Mouse (Mus musculus): ENCODE data around the gene Clptm1. TPM values are rescaled to one million over a fixed set of nuclear protein-coding genes. Genes with fewer than 3 reads are reported as not detected.
"Not testable (repeated sequence)": the region's sequence is repeated elsewhere in the genome, so short reads cannot be mapped to it uniquely, and the experiment has no call there.

The Clptm1 gene
- polyA plus RNA-seq, 1 experiment from 2014 or later, result 99.6 TPM

DNA sequence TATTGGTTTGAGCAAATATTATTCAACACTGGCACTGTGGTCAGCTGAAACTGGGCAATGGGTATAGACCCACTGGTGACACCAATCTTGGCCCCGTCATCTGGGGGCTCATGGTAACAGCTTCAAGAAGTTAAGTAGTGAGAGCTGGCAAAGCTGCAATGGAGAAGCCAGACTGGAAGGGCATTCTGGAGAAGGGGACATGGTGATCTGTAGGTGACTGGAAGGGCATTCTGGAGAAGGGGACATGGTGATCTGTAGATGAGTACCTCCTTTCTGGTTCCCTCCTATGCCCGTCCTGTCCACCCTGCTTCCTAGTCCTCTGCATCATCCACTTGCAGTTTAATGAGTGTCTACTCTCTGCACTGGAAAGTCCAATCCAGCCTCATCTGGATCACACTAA is 23.8 kb upstream of the Clptm1 start:
- Histone ChIP-seq H3K9me3 (no peaks in the 10 kb centered on the region), H3K36me3 (no peaks in the 10 kb centered on the region), H3K4me3 (no peak overlapping the region), H3K27me3 (no peaks in the 10 kb centered on the region), H3K27ac (replicated peaks) (no peak overlapping the region), H3K4me2 (replicated peaks) (no peak overlapping the region), H3K9ac (replicated peaks) (no peak overlapping the region), H3K4me1 (no peaks in the 10 kb centered on the region)
- WGBS, result 98% methylated on average over 2 of the region's 2 CpGs
- no peak for ATAC-seq (replicated peaks)

DNA sequence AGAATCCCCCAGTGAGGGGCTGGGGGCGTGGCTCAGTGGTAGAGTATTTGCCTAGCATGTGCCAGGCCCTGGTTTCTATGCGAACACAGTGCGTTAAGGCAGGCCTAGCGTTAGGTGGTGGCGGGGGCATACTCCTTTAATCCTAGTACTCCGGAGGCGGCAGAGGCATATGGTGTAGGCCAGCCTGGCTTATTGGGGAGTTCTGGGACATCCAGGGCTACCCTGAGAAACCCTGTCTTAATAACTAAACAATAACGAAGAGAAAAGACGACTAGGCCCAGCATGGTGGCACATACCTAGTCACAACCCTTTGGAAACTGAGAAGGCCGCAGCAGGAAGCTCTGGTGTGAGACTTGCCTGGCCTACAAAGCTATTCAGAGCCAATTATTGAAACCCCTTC is 23.3 kb upstream of the Clptm1 start:
- no peak overlapping the region for H3K9ac ChIP-seq (replicated peaks)
- WGBS, result 91% methylated on average over 10 of the region's 10 CpGs
- H3K4me3 ChIP-seq, result no peak overlapping the region
- H3K4me2 ChIP-seq (replicated peaks), result no peak overlapping the region
- no peaks in the 10 kb centered on the region for H3K36me3 ChIP-seq
- H3K9me3 ChIP-seq, result no peaks in the 10 kb centered on the region
- H3K27me3 ChIP-seq, result no peaks in the 10 kb centered on the region
- no peak for ATAC-seq (replicated peaks)
- no peaks in the 10 kb centered on the region for H3K4me1 ChIP-seq
- H3K27ac ChIP-seq (replicated peaks), result no peak overlapping the region

DNA sequence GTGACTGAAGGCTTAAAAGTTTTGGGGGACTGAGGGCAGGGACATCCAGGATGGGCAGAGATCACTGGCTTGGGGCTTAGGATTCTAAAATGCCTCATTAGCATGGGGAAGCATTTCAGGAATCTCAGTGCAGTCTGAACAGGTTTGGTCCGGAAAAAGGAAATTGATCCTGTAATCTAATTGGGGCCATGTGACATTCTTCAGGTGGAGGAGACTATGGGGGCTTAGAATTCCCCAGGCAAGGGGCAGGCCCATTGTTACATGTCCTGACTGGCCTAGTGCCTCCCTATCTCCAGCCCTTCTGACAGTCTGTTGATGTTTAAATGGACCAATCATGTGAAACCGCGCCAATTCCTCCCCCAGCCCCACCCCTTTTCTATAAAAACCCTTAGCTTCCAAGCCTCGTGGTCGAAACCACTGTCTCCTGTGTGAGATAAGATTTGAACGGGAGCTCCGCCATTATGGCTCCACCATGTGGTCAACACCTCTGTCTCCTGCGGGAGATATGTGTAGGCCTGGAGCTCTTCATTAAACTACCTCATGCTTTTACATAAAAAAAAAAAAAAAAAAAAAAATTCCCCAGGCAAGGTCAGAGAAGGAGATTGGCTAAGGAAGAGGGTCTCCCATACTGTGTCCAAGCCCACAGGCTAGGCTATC is 22.2 kb upstream of the Clptm1 start:
- ATAC-seq (replicated peaks); H3K4me3 ChIP-seq; H3K4me1 ChIP-seq; H3K9me3 ChIP-seq; H3K4me2 ChIP-seq (replicated peaks); H3K36me3 ChIP-seq; H3K27ac ChIP-seq (replicated peaks); H3K27me3 ChIP-seq; H3K9ac ChIP-seq (replicated peaks): not testable (repeated sequence)
- WGBS, result 74% methylated on average over 8 of the region's 8 CpGs

DNA sequence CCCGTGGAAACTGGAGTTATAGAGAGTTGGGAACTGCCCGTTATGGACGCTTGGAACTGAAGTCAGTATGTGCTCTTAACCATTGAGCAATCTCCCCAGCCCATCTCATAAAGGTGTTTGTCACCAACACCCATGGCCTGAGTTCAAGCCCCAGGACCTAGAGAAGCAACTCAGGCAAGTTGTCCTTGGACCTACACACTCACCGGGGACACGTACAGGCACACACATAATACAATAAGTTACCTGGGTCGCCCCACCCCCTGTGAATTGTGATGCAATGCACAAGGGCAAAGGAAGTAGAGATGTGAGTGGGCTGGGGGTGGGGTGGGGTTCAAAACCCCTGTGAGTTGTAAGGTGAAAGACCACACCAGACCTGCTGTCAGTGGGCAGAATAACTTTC is 21.7 kb upstream of the Clptm1 start:
- no peak overlapping the region for H3K9ac ChIP-seq (replicated peaks)
- no peaks in the 10 kb centered on the region for H3K4me1 ChIP-seq
- H3K27me3 ChIP-seq, result no peaks in the 10 kb centered on the region
- no peaks in the 10 kb centered on the region for H3K36me3 ChIP-seq
- WGBS, result 84% methylated on average over 6 of the region's 6 CpGs
- no peak overlapping the region for H3K4me2 ChIP-seq (replicated peaks)
- no peaks in the 10 kb centered on the region for H3K9me3 ChIP-seq
- no peak for ATAC-seq (replicated peaks)
- H3K27ac ChIP-seq (replicated peaks), result no peak overlapping the region
- H3K4me3 ChIP-seq, result no peak overlapping the region

DNA sequence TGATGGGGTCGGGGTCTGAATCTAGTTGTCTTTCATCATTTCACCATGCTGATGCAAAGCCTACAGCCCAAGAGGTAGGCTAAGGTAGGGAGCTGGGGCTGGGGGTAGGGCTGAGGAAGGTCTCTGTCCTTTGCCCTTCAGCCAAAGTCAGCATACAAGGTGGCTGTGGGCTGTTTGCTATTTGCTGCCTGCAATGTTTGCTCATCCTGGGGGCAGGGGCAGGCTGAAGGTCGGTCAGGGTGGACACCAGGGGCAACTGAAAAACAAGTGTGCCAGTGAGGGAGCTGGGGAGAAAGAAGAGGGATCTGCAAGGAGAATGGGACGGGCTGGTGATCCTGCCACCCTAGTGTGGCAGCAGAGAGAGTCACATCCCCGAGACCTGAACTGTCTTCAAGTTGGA is 20.5 kb upstream of the Clptm1 start:
- Histone ChIP-seq H3K36me3 (no peaks in the 10 kb centered on the region), H3K9me3 (no peaks in the 10 kb centered on the region), H3K4me1 (no peaks in the 10 kb centered on the region), H3K4me3 (no peak overlapping the region), H3K27me3 (no peaks in the 10 kb centered on the region), H3K9ac (replicated peaks) (no peak overlapping the region), H3K4me2 (replicated peaks) (no peak overlapping the region), H3K27ac (replicated peaks) (no peak overlapping the region)
- no peak for ATAC-seq (replicated peaks)
- WGBS, result 60% methylated on average over 4 of the region's 4 CpGs

DNA sequence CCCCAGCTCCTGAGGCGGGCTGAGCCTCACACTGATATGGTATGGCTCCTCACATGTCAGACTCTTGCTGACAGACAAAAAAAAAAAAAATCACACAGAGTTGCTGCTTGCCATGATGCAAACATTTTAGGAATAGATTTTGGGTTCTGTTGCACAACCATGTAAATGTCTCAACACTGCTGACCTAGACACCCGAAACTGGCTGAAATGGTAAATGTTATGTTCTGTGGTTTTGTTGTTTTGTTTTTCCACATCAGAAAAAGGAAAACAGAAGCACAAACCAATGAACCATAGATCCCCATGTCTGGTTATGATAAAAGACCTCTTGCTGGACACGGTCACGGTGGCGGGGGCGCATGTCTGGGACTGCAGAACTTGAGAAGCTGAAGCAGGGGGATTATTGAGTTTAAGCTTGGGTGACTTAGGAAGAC is 19.0 kb upstream of the Clptm1 start:
- H3K9ac ChIP-seq (replicated peaks), result no peak overlapping the region
- no peaks in the 10 kb centered on the region for H3K9me3 ChIP-seq
- ATAC-seq (replicated peaks), result no peak
- no peaks in the 10 kb centered on the region for H3K36me3 ChIP-seq
- no peaks in the 10 kb centered on the region for H3K27me3 ChIP-seq
- H3K27ac ChIP-seq (replicated peaks), result no peak overlapping the region
- H3K4me2 ChIP-seq (replicated peaks), result no peak overlapping the region
- H3K4me3 ChIP-seq, result no peak overlapping the region
- H3K4me1 ChIP-seq, result no peaks in the 10 kb centered on the region
- 92% methylated on average over 6 of the region's 6 CpGs for WGBS

DNA sequence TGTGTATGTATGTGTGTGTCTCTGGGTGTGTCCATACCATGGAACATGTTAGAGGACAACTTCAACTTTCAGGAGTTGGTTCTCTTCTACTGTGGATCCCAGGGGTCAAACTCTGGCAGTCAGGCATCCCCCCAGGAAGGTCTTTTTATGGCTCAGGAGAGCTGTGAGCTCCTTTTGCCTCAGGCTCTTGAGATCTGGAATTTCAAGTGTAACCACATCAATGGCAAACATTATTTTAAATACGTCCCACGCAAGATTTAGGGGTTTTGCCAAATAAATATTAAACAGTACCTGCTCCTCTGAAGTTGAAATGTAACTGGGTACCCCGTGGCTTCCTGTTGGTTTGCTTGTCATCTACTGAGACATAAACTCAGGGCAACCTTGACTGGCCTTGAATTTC is 18.1 kb upstream of the Clptm1 start:
- Histone ChIP-seq H3K9me3 (no peaks in the 10 kb centered on the region), H3K4me1 (no peaks in the 10 kb centered on the region), H3K9ac (replicated peaks) (no peak overlapping the region), H3K27ac (replicated peaks) (no peak overlapping the region), H3K27me3 (no peaks in the 10 kb centered on the region), H3K36me3 (no peaks in the 10 kb centered on the region), H3K4me2 (replicated peaks) (no peak overlapping the region), H3K4me3 (no peak overlapping the region)
- ATAC-seq (replicated peaks), result no peak
- WGBS, result 75% methylated on average over 3 of the region's 3 CpGs

DNA sequence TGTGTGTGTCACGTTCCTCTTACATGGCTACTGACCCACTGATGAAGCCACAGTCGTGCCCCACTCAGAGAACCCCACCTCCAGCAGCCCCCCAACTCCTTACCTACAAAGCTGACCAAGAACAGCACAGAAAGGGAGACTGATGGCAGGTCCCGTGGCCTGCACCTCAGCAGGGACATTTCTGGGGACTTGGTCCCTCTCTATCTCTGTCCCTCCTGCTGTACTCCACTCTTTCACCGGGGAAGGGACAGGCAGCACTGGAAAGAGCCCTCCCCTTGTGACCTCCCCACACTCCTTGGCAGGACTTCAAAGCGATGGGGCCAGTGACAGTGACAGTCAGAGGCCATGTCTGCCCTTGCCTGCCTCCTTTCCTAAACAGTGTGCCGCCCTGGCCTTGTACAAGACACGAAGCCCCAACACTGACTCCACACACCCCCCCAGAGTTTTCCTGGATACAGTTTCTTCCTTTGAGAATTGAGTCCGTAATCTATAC is 16.4 kb upstream of the Clptm1 start, which contains the start of the genes Gm44805 and Apoc4:
Gene Gm44805, minus strand, starts transcription at position 222 of the 493 bp plus-strand sequence.
Gene Apoc4, minus strand, starts transcription at position 278 of the 493 bp plus-strand sequence.
- Histone ChIP-seq H3K4me3 (no peak within 1 kb of the TSS), H3K36me3 (no peaks in the 10 kb centered on the region), H3K4me2 (replicated peaks) (no peak within 1 kb of the TSS), H3K27ac (replicated peaks) (no peak within 1 kb of the TSS), H3K9me3 (no peaks in the 10 kb centered on the region), H3K9ac (replicated peaks) (no peak within 1 kb of the TSS), H3K27me3 (no peaks in the 10 kb centered on the region), H3K4me1 (no peaks in the 10 kb centered on the region)
- WGBS, result 68% methylated on average over 8 of the region's 8 CpGs
- ATAC-seq (replicated peaks), result no peak

DNA sequence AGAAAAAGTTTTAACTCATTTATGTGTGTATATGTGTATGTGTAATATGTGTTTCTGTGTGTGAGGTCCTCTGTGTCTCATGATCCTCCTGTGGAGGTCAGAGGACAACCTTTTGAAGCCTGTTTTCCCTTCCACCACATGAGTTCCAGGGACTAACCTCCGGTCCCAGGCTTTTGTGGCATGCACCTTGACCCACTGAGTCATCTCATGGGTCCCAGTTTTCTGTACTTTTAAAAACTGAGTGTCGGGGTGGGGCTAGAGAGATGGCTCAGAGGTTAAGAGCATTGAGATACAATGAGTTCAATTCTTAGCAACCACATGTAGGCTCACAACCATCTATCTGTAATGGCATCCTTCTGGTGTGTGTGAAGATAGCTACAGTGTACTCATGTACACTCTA is 15.9 kb upstream of the Clptm1 start:
- Histone ChIP-seq H3K36me3 (no peaks in the 10 kb centered on the region), H3K9ac (replicated peaks) (no peak overlapping the region), H3K4me3 (no peak overlapping the region), H3K27me3 (no peaks in the 10 kb centered on the region), H3K9me3 (no peaks in the 10 kb centered on the region), H3K27ac (replicated peaks) (no peak overlapping the region), H3K4me1 (no peaks in the 10 kb centered on the region), H3K4me2 (replicated peaks) (no peak overlapping the region)
- no peak for ATAC-seq (replicated peaks)
- WGBS, result 89% methylated on average over 2 of the region's 2 CpGs

DNA sequence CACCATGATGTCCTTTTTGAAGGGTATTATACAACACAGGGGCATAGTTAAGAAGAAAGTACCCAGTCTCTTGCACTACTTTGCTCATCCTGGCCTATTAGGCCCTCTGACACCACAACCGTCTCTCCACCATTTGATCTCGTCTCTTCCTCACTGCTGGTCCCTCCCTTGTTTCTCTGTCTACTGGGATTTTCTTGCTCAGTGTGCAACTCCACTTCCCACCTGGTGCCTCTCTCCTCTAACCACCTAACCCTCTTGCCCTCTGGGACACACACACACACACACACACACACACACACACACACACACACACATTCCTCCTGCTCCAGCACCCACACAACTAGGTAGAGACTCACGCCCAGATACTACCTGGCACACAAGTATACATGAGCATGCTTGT is 14.1 kb upstream of the Clptm1 start:
- H3K36me3 ChIP-seq, result no peaks in the 10 kb centered on the region
- WGBS, result 90% methylated on average over 3 of the region's 3 CpGs
- H3K4me2 ChIP-seq (replicated peaks), result no peak overlapping the region
- no peaks in the 10 kb centered on the region for H3K4me1 ChIP-seq
- H3K4me3 ChIP-seq, result no peak overlapping the region
- no peak overlapping the region for H3K27ac ChIP-seq (replicated peaks)
- ATAC-seq (replicated peaks), result no peak
- H3K9ac ChIP-seq (replicated peaks), result no peak overlapping the region
- no peaks in the 10 kb centered on the region for H3K9me3 ChIP-seq
- H3K27me3 ChIP-seq, result no peaks in the 10 kb centered on the region

DNA sequence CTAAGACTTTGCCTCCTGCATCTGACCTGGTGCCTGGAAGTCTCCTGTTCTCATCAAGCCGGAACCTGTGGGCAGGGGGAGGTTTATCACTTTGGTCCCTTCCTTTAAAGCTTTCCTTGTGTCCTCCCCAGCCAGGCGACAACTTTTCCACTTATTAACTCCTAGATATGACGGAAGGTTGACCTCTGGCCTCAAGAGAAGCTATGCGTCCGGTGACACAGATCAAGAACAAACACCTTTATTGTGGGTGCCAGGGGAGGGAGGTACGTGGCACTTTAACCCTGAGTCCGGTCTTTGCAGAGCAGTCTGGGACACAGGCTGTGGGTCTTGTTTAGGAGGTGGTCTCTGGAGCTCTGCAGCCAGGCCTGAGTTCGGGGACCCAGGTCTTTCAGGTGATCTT is 13.0 kb upstream of the Clptm1 start, which contains the start of gene Apoc2:
Gene Apoc2, minus strand, starts transcription at position 70 of the 400 bp plus-strand sequence.
- ATAC-seq (replicated peaks), result no peak
- no peak within 1 kb of the TSS for H3K9ac ChIP-seq (replicated peaks)
- H3K27ac ChIP-seq (replicated peaks), result no peak within 1 kb of the TSS
- no peaks in the 10 kb centered on the region for H3K36me3 ChIP-seq
- no peaks in the 10 kb centered on the region for H3K4me1 ChIP-seq
- no peaks in the 10 kb centered on the region for H3K9me3 ChIP-seq
- WGBS, result 82% methylated on average over 8 of the region's 8 CpGs
- H3K4me2 ChIP-seq (replicated peaks), result no peak within 1 kb of the TSS
- H3K27me3 ChIP-seq, result no peaks in the 10 kb centered on the region
- H3K4me3 ChIP-seq, result no peak within 1 kb of the TSS

DNA sequence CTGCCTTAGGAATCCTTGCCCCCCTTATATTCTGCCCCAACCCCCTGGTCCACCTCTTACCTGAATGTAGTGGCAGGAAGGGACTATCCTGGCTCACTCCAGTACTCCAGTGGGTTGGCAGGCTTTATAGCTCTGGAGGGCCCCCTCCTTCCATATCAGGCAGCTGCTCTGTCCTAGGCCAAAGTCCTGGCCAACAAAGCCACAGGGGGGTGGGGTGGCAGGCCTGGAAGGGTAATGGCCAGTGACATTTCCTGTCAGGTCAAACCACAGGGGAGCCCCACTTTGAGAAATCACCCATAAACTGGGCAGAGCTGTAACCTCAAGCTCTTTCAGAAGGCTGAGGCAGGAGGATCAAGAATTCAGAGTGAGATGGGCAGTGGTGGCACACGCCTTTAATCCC is 11.8 kb upstream of the Clptm1 start:
- no peak for ATAC-seq (replicated peaks)
- 72% methylated on average over 1 of the region's 1 CpGs for WGBS

DNA sequence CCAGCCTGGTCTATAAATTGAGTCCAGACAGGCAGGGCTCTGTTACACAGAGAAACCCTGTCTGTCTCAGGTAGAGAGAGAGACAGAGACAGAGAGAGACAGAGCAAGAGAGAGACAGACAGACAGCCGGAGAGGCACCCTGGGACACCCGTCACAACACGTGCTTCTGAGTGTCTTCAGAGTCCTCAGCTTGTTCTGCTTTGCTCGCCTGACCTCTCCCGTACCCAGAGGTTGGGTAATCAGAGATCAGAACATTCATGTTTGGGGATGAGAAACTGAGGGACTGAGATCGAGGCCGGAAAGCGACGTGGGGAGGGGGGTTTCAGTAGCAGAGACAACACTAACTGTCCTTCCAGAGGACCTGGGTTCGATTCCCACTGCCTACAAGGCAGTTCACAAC is 11.0 kb upstream of the Clptm1 start:
- H3K4me2 ChIP-seq (replicated peaks), result no peak overlapping the region
- WGBS, result 85% methylated on average over 10 of the region's 10 CpGs
- no peak for ATAC-seq (replicated peaks)
- no peaks in the 10 kb centered on the region for H3K27me3 ChIP-seq
- no peaks in the 10 kb centered on the region for H3K9me3 ChIP-seq
- no peak overlapping the region for H3K27ac ChIP-seq (replicated peaks)
- no peak overlapping the region for H3K4me3 ChIP-seq
- no peaks in the 10 kb centered on the region for H3K36me3 ChIP-seq
- H3K4me1 ChIP-seq, result no peaks in the 10 kb centered on the region
- no peak overlapping the region for H3K9ac ChIP-seq (replicated peaks)

More for the DNA sequence above, 11.8 kb upstream of the Clptm1 start:
- no peak overlapping the region for H3K27ac ChIP-seq (replicated peaks)
- no peak overlapping the region for H3K9ac ChIP-seq (replicated peaks)
- no peaks in the 10 kb centered on the region for H3K36me3 ChIP-seq
- H3K27me3 ChIP-seq, result no peaks in the 10 kb centered on the region
- H3K4me1 ChIP-seq, result no peaks in the 10 kb centered on the region
- no peaks in the 10 kb centered on the region for H3K9me3 ChIP-seq
- no peak overlapping the region for H3K4me2 ChIP-seq (replicated peaks)
- H3K4me3 ChIP-seq, result no peak overlapping the region

All from forebrain, embryonic 15.5 days (tissue).